Mouse (Mus musculus) erythroblast, adult 5-6 weeks (primary cell): ENCODE data around the gene Olfr558. TPM values are rescaled to one million over a fixed set of nuclear protein-coding genes. Genes with fewer than 3 reads are reported as not detected.

ENCODE experiments used
- ATAC-seq: replicated peaks from 2 replicates; pipeline ENCODE4 v1.8.0; 2016; ENCODE audit warnings: moderate number of reproducible peaks, mild to moderate bottlenecking, moderate TSS enrichment, inconsistent platforms; ENCODE audit not compliant: poor library complexity, low FRiP score, severe bottlenecking
- total RNA-seq, 2 experiments: library from RNA; stranded (forward) in 1 of 2; stranded (reverse) in 1 of 2; fragments of 150-400 nt in 1 of 2; fragments of 200-764, 138-1000 nt in 1 of 2; gene quantifications; 2 replicates each; pipeline versions ENCODE4 v1.2.3 to v1.2.4; 2015 to 2017; ENCODE audit warnings: low replicate concordance in 2 of 2

Gene Olfr558
- total RNA-seq (2015; ENCODE audit: low replicate concordance) (not detected in 2 replicates), total RNA-seq (2017; ENCODE audit: low replicate concordance) (not detected in 2 replicates)

- no peak for ATAC-seq
These were observed at the start of gene Olfr558 for GRCm38 (mm10) chr7:102701915-102702314. Gene Olfr558, plus strand, starts transcription at chr7:102702215.

- no peak for ATAC-seq
These were observed 43.5 kb upstream of the Olfr558 start, which contains the start of gene Olfr555 for GRCm38 (mm10) chr7:102658523-102658922. Gene Olfr555, plus strand, starts transcription at chr7:102658823.

GRCm38 (mm10) chr7:102664599-102664998 lies 37.4 kb upstream of the Olfr558 start, which contains the start of gene Olfr556:
Gene Olfr556, plus strand, starts transcription at chr7:102664899.
- ATAC-seq, result no peak

- ATAC-seq, result no peak
These were observed 36.6 kb upstream of the Olfr558 start for GRCm38 (mm10) chr7:102665378-102665777.

DNA sequence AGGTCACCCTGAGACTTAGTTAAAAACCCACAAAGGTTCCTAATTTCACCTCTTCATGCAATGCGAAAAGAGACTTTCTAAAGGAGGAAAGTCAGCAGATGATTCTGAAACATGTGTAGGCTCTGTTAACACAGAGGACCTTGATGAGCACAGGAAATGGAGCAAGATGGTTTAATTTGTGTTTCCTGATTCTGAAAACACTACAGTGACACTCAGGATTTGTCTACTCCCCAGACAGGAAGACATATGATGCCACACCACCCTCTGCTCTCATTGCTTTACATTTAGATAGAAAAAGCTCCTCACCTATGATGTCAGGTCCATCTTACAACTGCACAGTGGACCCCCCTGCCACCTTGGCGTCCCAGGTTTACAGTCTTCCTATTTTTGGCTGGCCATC lies 25.8 kb upstream of the Olfr558 start:
- ATAC-seq, result no peak

DNA sequence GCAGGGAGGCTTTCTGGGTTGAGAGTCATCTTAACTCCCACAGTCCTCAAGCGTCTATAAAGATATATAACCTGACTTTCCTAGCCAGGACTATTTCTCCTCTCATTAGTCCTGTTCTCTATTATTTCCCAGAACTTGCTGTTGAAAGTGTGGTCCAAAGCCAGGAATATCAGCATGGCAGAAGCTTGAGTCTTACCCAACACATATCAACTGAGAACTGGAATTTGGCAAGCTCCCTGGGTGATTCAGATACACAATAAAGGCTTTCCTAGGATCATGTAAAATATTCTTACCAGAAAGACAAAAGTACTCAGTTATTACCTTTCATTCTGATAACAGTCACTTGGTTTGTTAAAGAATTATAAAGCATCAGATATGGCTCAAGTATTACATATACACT lies 20.1 kb upstream of the Olfr558 start:
- no peak for ATAC-seq

- ATAC-seq, result peak; percentile 60; the same call in 1 of the 2 replicates
These were observed 15.0 kb upstream of the Olfr558 start, which contains the start of gene Trim68 for GRCm38 (mm10) chr7:102686944-102687501. Gene Trim68, minus strand, starts transcription at chr7:102687327.

- ATAC-seq, result 0 out of 2 replicates have a peak, but pooled peaks have one; percentile 74
These were observed 6.5 kb upstream of the Olfr558 start, which contains the start of gene Olfr557 for GRCm38 (mm10) chr7:102695358-102696125. Gene Olfr557, plus strand, starts transcription at chr7:102695910.

- ATAC-seq, result no peak
These were observed 3.6 kb upstream of the Olfr558 start for GRCm38 (mm10) chr7:102698461-102698860.

DNA sequence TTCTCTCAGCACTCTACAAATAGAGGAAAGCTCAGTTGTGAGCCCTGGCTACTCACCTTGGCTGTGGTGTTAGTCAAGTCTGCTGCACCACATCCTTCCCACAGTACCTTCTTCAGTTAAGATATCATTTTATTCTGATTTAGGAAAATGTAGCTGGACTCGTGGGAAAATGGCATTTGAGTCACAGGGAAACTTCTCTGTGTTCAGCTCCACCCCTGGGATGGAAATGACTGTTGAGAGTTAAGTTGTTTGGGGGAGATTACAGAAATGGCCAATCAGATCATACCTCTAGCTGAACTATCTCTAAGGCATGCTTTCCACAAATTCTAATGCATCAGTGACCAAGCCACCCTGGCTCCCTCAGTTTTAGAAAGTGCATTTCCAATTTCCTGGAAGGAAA lies 17.0 kb downstream of the Olfr558 start, which contains the start of gene Olfr33:
Gene Olfr33, minus strand, starts transcription at position 101 of the 400 bp plus-strand sequence.
- ATAC-seq, result no peak

- ATAC-seq, result no peak
These were observed 25.4 kb downstream of the Olfr558 start, which contains the start of gene Olfr559 for GRCm38 (mm10) chr7:102727391-102727790. Gene Olfr559, minus strand, starts transcription at chr7:102727491.

DNA sequence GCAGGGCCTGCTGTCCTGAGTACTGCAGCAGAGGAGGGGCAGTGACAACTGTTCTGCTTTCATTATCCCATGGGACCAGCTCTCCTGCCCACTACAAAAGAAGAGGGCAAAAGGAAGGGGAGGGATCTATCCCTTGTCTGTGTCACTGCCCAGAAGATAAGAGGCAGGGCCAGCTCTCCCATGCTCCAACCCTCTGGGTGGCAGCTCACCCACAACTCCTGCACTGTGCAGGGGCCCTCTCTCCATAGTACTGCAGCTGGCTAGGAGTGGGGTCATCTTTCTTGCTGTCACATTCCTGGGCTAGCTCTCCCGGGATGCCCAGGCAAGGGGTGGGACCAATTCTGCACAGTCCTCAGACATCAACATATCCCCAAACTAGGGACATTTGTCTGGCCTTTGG lies 31.8 kb downstream of the Olfr558 start:
- ATAC-seq, result no peak

DNA sequence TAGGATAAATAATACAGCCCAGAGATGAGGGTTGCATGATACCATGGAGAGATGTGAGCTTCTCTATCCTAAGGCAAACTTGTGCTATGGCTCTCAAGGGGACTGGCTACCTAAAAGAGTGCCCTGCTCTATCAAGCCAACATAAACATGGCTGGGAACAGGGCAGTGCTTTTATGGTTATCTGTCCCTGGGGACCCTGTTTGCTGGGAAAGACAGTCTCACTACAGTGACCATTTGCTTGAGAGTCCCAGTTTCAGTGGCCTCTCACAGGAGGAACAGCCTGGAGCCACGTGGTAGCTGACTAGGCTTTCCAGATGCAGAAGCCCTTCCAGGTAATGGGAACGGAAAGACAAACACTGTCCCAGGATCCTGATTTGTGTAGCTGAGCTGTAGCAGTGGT lies 35.7 kb downstream of the Olfr558 start:
- no peak for ATAC-seq

DNA sequence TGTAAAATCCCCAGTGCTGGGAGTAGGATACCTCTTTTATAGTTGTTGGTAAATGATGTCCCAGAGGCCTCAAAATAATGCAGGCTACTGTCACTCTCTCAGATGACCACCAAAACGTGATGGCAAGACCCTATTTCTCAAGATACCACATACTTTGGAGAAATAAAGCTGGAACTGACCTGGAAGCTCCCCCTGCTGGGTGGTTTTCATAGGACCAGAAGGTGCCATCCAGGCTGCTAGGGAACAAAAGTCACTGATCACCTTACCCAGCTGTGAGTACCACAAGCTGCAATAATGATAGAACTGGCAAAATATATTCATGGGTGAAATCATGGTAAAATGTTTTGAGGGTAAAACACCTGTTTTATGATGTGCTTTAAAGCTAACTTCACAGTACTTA lies 50.1 kb downstream of the Olfr558 start:
- ATAC-seq, result no peak

- no peak for ATAC-seq
These were observed 57.3 kb downstream of the Olfr558 start, which contains the start of the genes Olfr560 and Olfr78 for GRCm38 (mm10) chr7:102759266-102759665. Gene Olfr560, minus strand, starts transcription at chr7:102759366. Gene Olfr78, minus strand, starts transcription at chr7:102759471.

Other genes starting within 250 kb of the Olfr558 start
- not detected in 2 replicates for gene Olfr543, start 220.5 kb upstream of the Olfr558 start, total RNA-seq (2015; ENCODE audit: low replicate concordance)
- not detected in 2 replicates for gene Olfr543, start 220.5 kb upstream of the Olfr558 start, total RNA-seq (2017; ENCODE audit: low replicate concordance)
- gene Olfr544, start 213.9 kb upstream of the Olfr558 start, total RNA-seq (2015; ENCODE audit: low replicate concordance), result not detected in 2 replicates
- not detected in 2 replicates for gene Olfr544, start 213.9 kb upstream of the Olfr558 start, total RNA-seq (2017; ENCODE audit: low replicate concordance)
- not detected in 2 replicates for gene Olfr545, start 202.6 kb upstream of the Olfr558 start, total RNA-seq (2015; ENCODE audit: low replicate concordance)
- not detected in 2 replicates for gene Olfr545, start 202.6 kb upstream of the Olfr558 start, total RNA-seq (2017; ENCODE audit: low replicate concordance)
- gene Olfr547, start 167.5 kb upstream of the Olfr558 start, total RNA-seq (2015; ENCODE audit: low replicate concordance), result not detected in 2 replicates
- not detected in 2 replicates for gene Olfr547, start 167.5 kb upstream of the Olfr558 start, total RNA-seq (2017; ENCODE audit: low replicate concordance)
- gene Olfr548-ps1, start 161.3 kb upstream of the Olfr558 start, total RNA-seq (2015; ENCODE audit: low replicate concordance), result not detected in 2 replicates
- not detected in 2 replicates for gene Olfr548-ps1, start 161.3 kb upstream of the Olfr558 start, total RNA-seq (2017; ENCODE audit: low replicate concordance)
- not detected in 2 replicates for gene Olfr549, start 152.3 kb upstream of the Olfr558 start, total RNA-seq (2015; ENCODE audit: low replicate concordance)
- not detected in 2 replicates for gene Olfr549, start 152.3 kb upstream of the Olfr558 start, total RNA-seq (2017; ENCODE audit: low replicate concordance)
- 6.9 and 25.9 TPM in 2 replicates for gene Trim21, start 136.7 kb upstream of the Olfr558 start, total RNA-seq (2015; ENCODE audit: low replicate concordance)
- gene Trim21, start 136.7 kb upstream of the Olfr558 start, total RNA-seq (2017; ENCODE audit: low replicate concordance), result 37.5 and 50.2 TPM in 2 replicates
- not detected in 2 replicates for gene Olfr550, start 130.8 kb upstream of the Olfr558 start, total RNA-seq (2015; ENCODE audit: low replicate concordance)
- not detected in 2 replicates for gene Olfr550, start 130.8 kb upstream of the Olfr558 start, total RNA-seq (2017; ENCODE audit: low replicate concordance)
- gene Olfr551, start 110.3 kb upstream of the Olfr558 start, total RNA-seq (2015; ENCODE audit: low replicate concordance), result not detected in 2 replicates
- not detected in 2 replicates for gene Olfr551, start 110.3 kb upstream of the Olfr558 start, total RNA-seq (2017; ENCODE audit: low replicate concordance)
- not detected in 2 replicates for gene Olfr552, start 104.4 kb upstream of the Olfr558 start, total RNA-seq (2015; ENCODE audit: low replicate concordance)
- gene Olfr552, start 104.4 kb upstream of the Olfr558 start, total RNA-seq (2017; ENCODE audit: low replicate concordance), result not detected in 2 replicates
- gene Olfr553, start 84.0 kb upstream of the Olfr558 start, total RNA-seq (2015; ENCODE audit: low replicate concordance), result not detected in 2 replicates
- not detected in 2 replicates for gene Olfr553, start 84.0 kb upstream of the Olfr558 start, total RNA-seq (2017; ENCODE audit: low replicate concordance)
- gene Olfr554, start 63.8 kb upstream of the Olfr558 start, total RNA-seq (2015; ENCODE audit: low replicate concordance), result not detected in 2 replicates
- gene Olfr554, start 63.8 kb upstream of the Olfr558 start, total RNA-seq (2017; ENCODE audit: low replicate concordance), result not detected in 2 replicates
- gene Olfr555, start 43.4 kb upstream of the Olfr558 start, total RNA-seq (2015; ENCODE audit: low replicate concordance), result not detected in 2 replicates
- not detected in 2 replicates for gene Olfr555, start 43.4 kb upstream of the Olfr558 start, total RNA-seq (2017; ENCODE audit: low replicate concordance)
- not detected in 2 replicates for gene Olfr556, start 37.3 kb upstream of the Olfr558 start, total RNA-seq (2015; ENCODE audit: low replicate concordance)
- not detected in 2 replicates for gene Olfr556, start 37.3 kb upstream of the Olfr558 start, total RNA-seq (2017; ENCODE audit: low replicate concordance)
- gene Trim68, start 14.9 kb upstream of the Olfr558 start, total RNA-seq (2015; ENCODE audit: low replicate concordance), result not detected in 2 replicates
- 0.51 TPM in 1 of 2 replicates, not detected in the other for gene Trim68, start 14.9 kb upstream of the Olfr558 start, total RNA-seq (2017; ENCODE audit: low replicate concordance)
- gene Olfr557, start 6.3 kb upstream of the Olfr558 start, total RNA-seq (2015; ENCODE audit: low replicate concordance), result not detected in 2 replicates
- not detected in 2 replicates for gene Olfr557, start 6.3 kb upstream of the Olfr558 start, total RNA-seq (2017; ENCODE audit: low replicate concordance)
- not detected in 2 replicates for gene Olfr33, start 16.9 kb downstream of the Olfr558 start, total RNA-seq (2015; ENCODE audit: low replicate concordance)
- gene Olfr33, start 16.9 kb downstream of the Olfr558 start, total RNA-seq (2017; ENCODE audit: low replicate concordance), result not detected in 2 replicates
- gene Olfr559, start 25.3 kb downstream of the Olfr558 start, total RNA-seq (2015; ENCODE audit: low replicate concordance), result not detected in 2 replicates
- not detected in 2 replicates for gene Olfr559, start 25.3 kb downstream of the Olfr558 start, total RNA-seq (2017; ENCODE audit: low replicate concordance)
- gene Olfr560, start 57.2 kb downstream of the Olfr558 start, total RNA-seq (2015; ENCODE audit: low replicate concordance), result not detected in 2 replicates
- gene Olfr560, start 57.2 kb downstream of the Olfr558 start, total RNA-seq (2017; ENCODE audit: low replicate concordance), result not detected in 2 replicates
- not detected in 2 replicates for gene Olfr78, start 57.3 kb downstream of the Olfr558 start, total RNA-seq (2015; ENCODE audit: low replicate concordance)
- not detected in 2 replicates for gene Olfr78, start 57.3 kb downstream of the Olfr558 start, total RNA-seq (2017; ENCODE audit: low replicate concordance)
- not detected in 2 replicates for gene Olfr561, start 69.0 kb downstream of the Olfr558 start, total RNA-seq (2015; ENCODE audit: low replicate concordance)
- not detected in 2 replicates for gene Olfr561, start 69.0 kb downstream of the Olfr558 start, total RNA-seq (2017; ENCODE audit: low replicate concordance)
- not detected in 2 replicates for gene Olfr564, start 101.3 kb downstream of the Olfr558 start, total RNA-seq (2015; ENCODE audit: low replicate concordance)
- not detected in 2 replicates for gene Olfr564, start 101.3 kb downstream of the Olfr558 start, total RNA-seq (2017; ENCODE audit: low replicate concordance)
- gene Olfr566, start 156.6 kb downstream of the Olfr558 start, total RNA-seq (2015; ENCODE audit: low replicate concordance), result not detected in 2 replicates
- gene Olfr566, start 156.6 kb downstream of the Olfr558 start, total RNA-seq (2017; ENCODE audit: low replicate concordance), result 0.77 TPM in 1 of 2 replicates, not detected in the other
- not detected in 2 replicates for gene Olfr568, start 174.9 kb downstream of the Olfr558 start, total RNA-seq (2015; ENCODE audit: low replicate concordance)
- not detected in 2 replicates for gene Olfr568, start 174.9 kb downstream of the Olfr558 start, total RNA-seq (2017; ENCODE audit: low replicate concordance)
- not detected in 2 replicates for gene Olfr569, start 188.7 kb downstream of the Olfr558 start, total RNA-seq (2015; ENCODE audit: low replicate concordance)
- not detected in 2 replicates for gene Olfr569, start 188.7 kb downstream of the Olfr558 start, total RNA-seq (2017; ENCODE audit: low replicate concordance)
- not detected in 2 replicates for gene Olfr570, start 192.4 kb downstream of the Olfr558 start, total RNA-seq (2015; ENCODE audit: low replicate concordance)
- not detected in 2 replicates for gene Olfr570, start 192.4 kb downstream of the Olfr558 start, total RNA-seq (2017; ENCODE audit: low replicate concordance)
- gene Olfr571, start 215.3 kb downstream of the Olfr558 start, total RNA-seq (2015; ENCODE audit: low replicate concordance), result not detected in 2 replicates
- gene Olfr571, start 215.3 kb downstream of the Olfr558 start, total RNA-seq (2017; ENCODE audit: low replicate concordance), result not detected in 2 replicates
- not detected in 2 replicates for gene Olfr572, start 222.2 kb downstream of the Olfr558 start, total RNA-seq (2015; ENCODE audit: low replicate concordance)
- gene Olfr572, start 222.2 kb downstream of the Olfr558 start, total RNA-seq (2017; ENCODE audit: low replicate concordance), result not detected in 2 replicates
- not detected in 2 replicates for gene Olfr573-ps1, start 240.4 kb downstream of the Olfr558 start, total RNA-seq (2015; ENCODE audit: low replicate concordance)
- gene Olfr573-ps1, start 240.4 kb downstream of the Olfr558 start, total RNA-seq (2017; ENCODE audit: low replicate concordance), result not detected in 2 replicates
- gene Olfr574, start 246.3 kb downstream of the Olfr558 start, total RNA-seq (2015; ENCODE audit: low replicate concordance), result not detected in 2 replicates
- not detected in 2 replicates for gene Olfr574, start 246.3 kb downstream of the Olfr558 start, total RNA-seq (2017; ENCODE audit: low replicate concordance)